Mouse (Mus musculus) spleen, adult 2 months (tissue): ENCODE measurements around the gene Trmu. TPM values are rescaled to one million over a fixed set of nuclear protein-coding genes. Genes with fewer than 3 reads are reported as not detected.
"Not testable (repeated sequence)": the region's sequence is repeated elsewhere in the genome, so short reads cannot be mapped to it uniquely, and the experiment has no call there.

ENCODE experiments used
- DNase-seq, 2 experiments: peaks; one replicate each; pipeline versions ENCODE4 v3.0.0 to v3.0.0-alpha.2; 2012 to 2021; ENCODE audit warnings: low spot score in 2 of 2, low read depth in 1 of 2
- H3K27ac ChIP-seq: fragments of 200-500 bp; 2 replicates; pipeline ENCODE4 v1.5.1; 2012; ENCODE audit warnings: low read length, inconsistent platforms; ENCODE audit not compliant: insufficient read depth
- H3K27me3 ChIP-seq: fragments of 200-500 bp; 2 replicates; pipeline ENCODE4 v1.6.1; 2012; ENCODE audit warnings: mild to moderate bottlenecking, moderate library complexity, low read length, inconsistent platforms; ENCODE audit not compliant: control insufficient read depth, insufficient read depth
- H3K36me3 ChIP-seq: fragments of 200-500 bp; 2 replicates; pipeline ENCODE4 v1.6.1; 2012; ENCODE audit warnings: mild to moderate bottlenecking, low read length, inconsistent platforms; ENCODE audit not compliant: control insufficient read depth, insufficient read depth
- H3K4me1 ChIP-seq: fragments of 200-500 bp; 2 replicates; pipeline ENCODE4 v1.6.1; 2011; ENCODE audit warnings: inconsistent platforms; ENCODE audit not compliant: control insufficient read depth, insufficient read depth, insufficient read length
- H3K4me3 ChIP-seq: fragments of 200-500 bp; 2 replicates; pipeline ENCODE4 v1.5.1; 2011; ENCODE audit warnings: mild to moderate bottlenecking, inconsistent platforms; ENCODE audit not compliant: insufficient read depth, insufficient read length; ENCODE audit errors: extremely low read depth
- CTCF ChIP-seq: fragments of 200-500 bp; IDR thresholded peaks from 2 replicates; pipeline ENCODE4 v1.5.1; 2011; ENCODE audit warnings: mild to moderate bottlenecking, inconsistent platforms; ENCODE audit not compliant: insufficient read depth, insufficient read length, insufficient replicate concordance; ENCODE audit errors: extremely low read depth
- POLR2A ChIP-seq: fragments of 200-500 bp; IDR thresholded peaks from 2 replicates; pipeline ENCODE4 v1.6.1; 2011; ENCODE audit warnings: low read depth, low read length, inconsistent platforms
- WGBS: fragments of 180-500 bp; shearing (Covaris S2); methylation state at CpG from one replicate; pipeline ENCODE4 v1.1.7; 2018; 5-methylcytosine and 5-hydroxymethylcytosine counted together
- polyA plus RNA-seq: library from polyadenylated mRNA; depleted of rRNA; stranded (reverse); fragments of >200 nt; gene quantifications from 2 replicates; pipeline ENCODE4 v1.2.3, GENCODE M21; 2012

Gene Trmu
- polyA plus RNA-seq, 1 experiment, result 20.7 TPM

GRCm38 (mm10) chr15:85840983-85841382, 38.1 kb upstream of the Trmu start:
- no peak for DNase-seq
- WGBS, result 81% methylated on average over 6 of the region's 6 CpGs
- TF ChIP-seq CTCF (0 out of 2 replicates have a peak, but pooled peaks have one; percentile 8), POLR2A (no peak)
- Histone ChIP-seq H3K27ac (no peak overlapping the region), H3K4me3 (no peak overlapping the region), H3K27me3 (no peaks in the 10 kb centered on the region), H3K36me3 (peaks cover under 1% of the 10 kb centered on the region), H3K4me1 (no peaks in the 10 kb centered on the region)

- Histone ChIP-seq H3K27me3 (no peaks in the 10 kb centered on the region), H3K4me1 (no peaks in the 10 kb centered on the region), H3K36me3 (peaks cover 4% of the 10 kb centered on the region), H3K27ac (no peak overlapping the region), H3K4me3 (no peak overlapping the region)
- 84% methylated on average over 5 of the region's 5 CpGs for WGBS
- no peak for DNase-seq
- no peak for TF ChIP-seq POLR2A
- no peak for TF ChIP-seq CTCF
These were observed 37.2 kb upstream of the Trmu start for GRCm38 (mm10) chr15:85841796-85842360.

GRCm38 (mm10) chr15:85845071-85845470, 34.0 kb upstream of the Trmu start:
- DNase-seq, result no peak
- TF ChIP-seq CTCF, result no peak
- no peaks in the 10 kb centered on the region for H3K27me3 ChIP-seq
- H3K4me3 ChIP-seq, result no peak overlapping the region
- H3K4me1 ChIP-seq, result no peaks in the 10 kb centered on the region
- H3K36me3 ChIP-seq, result peaks cover 5% of the 10 kb centered on the region
- no peak overlapping the region for H3K27ac ChIP-seq

GRCm38 (mm10) chr15:85851656-85852392, 27.3 kb upstream of the Trmu start:
- peaks cover 1% of the 10 kb centered on the region for H3K36me3 ChIP-seq
- no peaks in the 10 kb centered on the region for H3K27me3 ChIP-seq
- no peak for DNase-seq
- H3K27ac ChIP-seq, result no peak overlapping the region
- H3K4me3 ChIP-seq, result no peak overlapping the region
- no peak for TF ChIP-seq CTCF
- TF ChIP-seq POLR2A, result no peak
- WGBS, result 91% methylated on average over 12 of the region's 12 CpGs
- H3K4me1 ChIP-seq, result no peaks in the 10 kb centered on the region

GRCm38 (mm10) chr15:85858980-85859489, 20.1 kb upstream of the Trmu start:
- TF ChIP-seq CTCF, result no peak
- no peak for TF ChIP-seq POLR2A
- peak overlapping the region; percentile 88 for H3K4me3 ChIP-seq
- H3K27ac ChIP-seq, result no peak overlapping the region
- H3K36me3 ChIP-seq, result no peaks in the 10 kb centered on the region
- peaks cover 4% of the 10 kb centered on the region; the same call in 1 of the 2 replicates for H3K4me1 ChIP-seq
- DNase-seq, result no peak
- H3K27me3 ChIP-seq, result no peaks in the 10 kb centered on the region
- 11% methylated on average over 15 of the region's 15 CpGs for WGBS

- Histone ChIP-seq H3K4me1 (peaks cover 4% of the 10 kb centered on the region; the same call in 1 of the 2 replicates), H3K27ac (no peak within 1 kb of the TSS; the same call in 1 of the 2 replicates), H3K27me3 (no peaks in the 10 kb centered on the region), H3K4me3 (peak within 1 kb of the TSS; percentile 88), H3K36me3 (no peaks in the 10 kb centered on the region)
- no peak for TF ChIP-seq CTCF
- TF ChIP-seq POLR2A, result 0 out of 2 replicates have a peak, but pooled peaks have one; percentile 17
- DNase-seq, result peak; percentile 87 to 88
- under 1% methylated on average over 42 of the region's 42 CpGs for WGBS
These were observed 19.6 kb upstream of the Trmu start, which contains the start of gene Gtse1 for GRCm38 (mm10) chr15:85859490-85860031. TSS of gene Gtse1 (plus strand) at chr15:85859745.

GRCm38 (mm10) chr15:85865913-85866312, 13.2 kb upstream of the Trmu start:
- 94% methylated on average over 7 of the region's 7 CpGs for WGBS
- not testable (repeated sequence) for H3K4me1 ChIP-seq, H3K4me3 ChIP-seq, H3K36me3 ChIP-seq, H3K27me3 ChIP-seq, DNase-seq, H3K27ac ChIP-seq
